Mouse (Mus musculus) kidney, postnatal 0 days (tissue): ENCODE data around the gene Prr29. TPM values are rescaled to one million over a fixed set of nuclear protein-coding genes. Genes with fewer than 3 reads are reported as not detected.

Experiments
- ATAC-seq: fragments of 200-750 bp; cut with Nextera tagmentation; replicated peaks from 2 replicates; pipeline ENCODE4 v1.8.0; 2017; ENCODE audit warnings: low read depth, moderate number of reproducible peaks, moderate TSS enrichment, moderate library complexity; ENCODE audit not compliant: low FRiP score
- DNase-seq: peaks from one replicate; pipeline ENCODE4 v3.0.0-alpha.2; 2016; ENCODE audit warnings: low spot score
- H3K27ac ChIP-seq: fragments of 300-500 bp; sonication (generic); 2 replicates; pipeline ENCODE4 v1.5.1; 2014; ENCODE audit warnings: mild to moderate bottlenecking
- H3K27me3 ChIP-seq: fragments of 300-500 bp; sonication (generic); 2 replicates; pipeline ENCODE4 v1.6.1; 2014; ENCODE audit warnings: low read length, mixed read lengths; ENCODE audit not compliant: insufficient read depth
- H3K36me3 ChIP-seq: fragments of 300-500 bp; sonication (generic); 2 replicates; pipeline ENCODE4 v1.6.1; 2014; ENCODE audit warnings: low read length, mixed read lengths; ENCODE audit not compliant: insufficient read depth
- H3K4me1 ChIP-seq: fragments of 300-500 bp; sonication (generic); replicated peaks from 2 replicates; pipeline ENCODE4 v1.6.1; 2014; ENCODE audit warnings: antibody characterized with exemption, low read length, mixed read lengths; ENCODE audit not compliant: insufficient read depth
- H3K4me2 ChIP-seq: fragments of 300-500 bp; sonication (generic); 2 replicates; pipeline ENCODE4 v1.6.1; 2014; ENCODE audit warnings: mild to moderate bottlenecking, low read length, moderate library complexity, mixed read lengths
- H3K4me3 ChIP-seq: fragments of 300-500 bp; sonication (generic); replicated peaks from 2 replicates; pipeline ENCODE4 v1.5.1; 2014; ENCODE audit warnings: low read depth, low read length
- H3K9ac ChIP-seq: fragments of 300-500 bp; sonication (generic); 2 replicates; pipeline ENCODE4 v1.6.1; 2014; ENCODE audit warnings: low read depth, low read length
- H3K9me3 ChIP-seq: fragments of 300-500 bp; sonication (generic); replicated peaks from 2 replicates; pipeline ENCODE4 v1.6.1; 2016; ENCODE audit warnings: low read length, inconsistent platforms, mixed read lengths
- CTCF ChIP-seq: IDR thresholded peaks from 2 replicates; pipeline ENCODE4 v1.5.1; 2016; ENCODE audit warnings: antibody characterized with exemption, low read depth, mild to moderate bottlenecking, moderate library complexity
- WGBS: fragments of 180-500 bp; shearing (Covaris S2); extraction: QIAGEN DNeasy Blood & Tissue Kit; methylation state at CpG from one replicate; pipeline ENCODE4 v1.1.7; 2014; 5-methylcytosine and 5-hydroxymethylcytosine counted together
- polyA plus RNA-seq: library from polyadenylated mRNA; unstranded; fragments of >200 nt; fragmentation: Nextera tagmentation; extraction: Ambion mirVana; gene quantifications from 2 replicates; pipeline ENCODE4 v1.2.1, GENCODE M21; 2015

The Prr29 gene
- polyA plus RNA-seq, 1 experiment from 2014 or later, result 0.24 TPM

DNA sequence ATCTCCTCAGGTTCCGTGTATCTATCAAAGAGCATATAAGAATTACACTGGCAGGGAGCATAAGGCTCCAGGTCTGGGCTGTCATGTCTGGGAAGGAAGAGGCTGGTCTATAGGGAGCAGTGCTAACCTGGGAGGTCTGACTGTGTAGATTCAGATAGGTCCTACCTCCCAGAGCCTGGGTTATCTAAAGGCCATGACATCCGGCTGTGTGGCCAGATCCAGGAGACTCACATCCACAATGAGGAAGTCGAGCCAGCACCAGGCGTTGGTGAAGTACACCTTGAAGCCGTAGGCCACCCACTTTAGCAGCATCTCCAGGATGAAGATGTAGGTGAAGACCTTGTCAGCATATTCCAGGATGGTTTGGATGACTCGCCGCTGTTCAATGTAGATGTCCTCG is 38.8 kb upstream of the Prr29 start:
- Histone ChIP-seq H3K4me1 (peaks cover 16% of the 10 kb centered on the region), H3K4me2 (no peak overlapping the region), H3K36me3 (no peaks in the 10 kb centered on the region), H3K9me3 (no peaks in the 10 kb centered on the region), H3K4me3 (no peak overlapping the region), H3K27me3 (no peaks in the 10 kb centered on the region), H3K27ac (no peak overlapping the region), H3K9ac (no peak overlapping the region)
- no peak for TF ChIP-seq CTCF
- DNase-seq, result no peak
- 86% methylated on average over 8 of the region's 8 CpGs for WGBS
- no peak for ATAC-seq

DNA sequence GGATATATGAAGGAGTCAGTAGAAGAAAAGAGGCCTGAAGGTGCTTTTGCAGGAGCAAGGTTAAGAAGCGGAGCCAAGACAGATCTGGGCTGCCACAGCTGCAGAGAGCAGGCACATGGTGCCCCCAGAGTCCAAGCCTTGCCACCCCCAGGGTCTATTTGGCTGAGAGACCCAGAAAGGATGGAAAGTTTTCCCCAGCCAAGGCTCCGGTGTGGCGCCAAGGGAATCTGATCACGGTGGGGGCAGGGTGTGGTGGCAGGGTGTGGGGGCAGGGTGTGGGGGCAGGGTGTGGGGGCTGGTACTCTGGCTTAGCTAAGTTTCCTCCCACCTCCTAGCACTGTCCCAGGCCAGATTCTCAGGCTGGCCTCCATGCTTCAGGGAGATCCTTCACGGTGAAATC is 36.8 kb upstream of the Prr29 start:
- no peak overlapping the region for H3K9ac ChIP-seq
- H3K4me2 ChIP-seq, result no peak overlapping the region
- no peaks in the 10 kb centered on the region for H3K27me3 ChIP-seq
- TF ChIP-seq CTCF, result no peak
- H3K4me1 ChIP-seq, result peaks cover 20% of the 10 kb centered on the region
- H3K27ac ChIP-seq, result no peak overlapping the region
- no peak for ATAC-seq
- no peak overlapping the region for H3K4me3 ChIP-seq
- no peak for DNase-seq
- 40% methylated on average over 5 of the region's 5 CpGs for WGBS
- H3K36me3 ChIP-seq, result no peaks in the 10 kb centered on the region
- H3K9me3 ChIP-seq, result no peaks in the 10 kb centered on the region

DNA sequence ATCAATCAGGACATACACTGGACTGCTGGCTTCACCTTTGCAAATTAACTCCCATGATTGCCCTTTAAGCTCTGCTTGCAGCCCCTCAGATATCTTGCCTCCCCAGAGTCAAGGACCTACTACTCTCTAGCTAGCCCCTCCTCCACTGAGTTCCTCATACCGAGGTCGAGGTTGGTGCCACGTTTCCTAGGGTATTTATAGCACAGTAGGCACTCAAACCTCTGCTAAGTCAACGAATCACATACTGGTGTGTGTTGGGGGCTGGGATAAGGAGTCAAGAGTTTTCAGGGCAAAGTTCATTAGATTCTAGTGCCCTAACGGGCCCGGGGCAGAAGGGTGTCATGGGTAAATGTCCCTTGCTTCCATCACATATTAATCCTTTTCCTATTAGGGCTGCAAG is 36.1 kb upstream of the Prr29 start:
- Histone ChIP-seq H3K4me1 (peaks cover 19% of the 10 kb centered on the region), H3K27ac (no peak overlapping the region), H3K4me3 (no peak overlapping the region), H3K9ac (no peak overlapping the region), H3K9me3 (no peaks in the 10 kb centered on the region), H3K4me2 (no peak overlapping the region), H3K27me3 (no peaks in the 10 kb centered on the region), H3K36me3 (no peaks in the 10 kb centered on the region)
- ATAC-seq, result no peak
- TF ChIP-seq CTCF, result no peak
- WGBS, result 46% methylated on average over 6 of the region's 6 CpGs
- no peak for DNase-seq

DNA sequence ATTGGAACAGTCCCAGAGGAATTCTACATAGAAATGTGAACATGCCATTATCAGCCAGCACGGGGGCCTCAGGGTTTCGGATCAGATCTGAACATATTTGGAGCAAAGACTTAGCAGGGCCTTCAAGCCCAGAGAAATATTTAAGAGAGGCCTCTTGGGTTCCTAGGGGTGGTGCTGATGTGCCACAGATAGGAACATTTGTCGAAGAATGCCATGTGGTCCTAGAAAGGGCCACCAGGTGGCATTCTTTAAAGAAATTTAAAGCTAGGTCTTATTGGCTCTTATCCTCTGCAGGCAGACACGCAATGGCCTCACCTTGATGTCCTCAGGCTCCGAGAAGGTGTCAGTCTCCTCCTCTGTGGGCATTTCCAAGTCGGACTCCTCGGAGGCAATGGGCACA is 35.6 kb upstream of the Prr29 start:
- peaks cover 13% of the 10 kb centered on the region for H3K4me1 ChIP-seq
- DNase-seq, result peak; percentile 85
- no peaks in the 10 kb centered on the region for H3K36me3 ChIP-seq
- no peak overlapping the region for H3K27ac ChIP-seq
- no peak overlapping the region for H3K9ac ChIP-seq
- H3K27me3 ChIP-seq, result no peaks in the 10 kb centered on the region
- 49% methylated on average over 7 of the region's 7 CpGs for WGBS
- no peaks in the 10 kb centered on the region for H3K9me3 ChIP-seq
- ATAC-seq, result no peak
- no peak overlapping the region for H3K4me2 ChIP-seq
- no peak overlapping the region for H3K4me3 ChIP-seq
- TF ChIP-seq CTCF, result peak; percentile 79

DNA sequence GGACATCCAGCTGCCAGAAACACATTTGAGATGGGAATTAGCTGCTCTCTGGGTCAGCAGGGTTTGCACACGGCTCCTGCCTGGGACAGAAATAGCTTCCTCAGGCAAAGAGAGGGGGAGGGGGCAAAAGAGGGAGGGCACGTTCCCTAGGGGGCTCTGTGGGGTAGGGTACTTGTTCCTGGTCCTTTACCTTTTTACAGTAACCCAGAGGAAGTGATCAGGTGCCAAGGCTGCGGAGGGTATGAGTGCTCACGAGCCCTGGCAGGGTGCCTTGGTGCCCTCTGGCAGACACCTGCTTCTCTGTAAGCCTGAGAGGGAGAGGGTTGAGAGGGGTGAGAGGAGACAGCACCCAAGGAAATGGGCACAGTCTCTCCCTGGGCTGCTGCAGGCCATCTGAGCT is 32.8 kb upstream of the Prr29 start:
- no peak for DNase-seq
- H3K4me1 ChIP-seq, result 0 out of 2 replicates have a peak, but pooled peaks cover 3% of the 10 kb centered on the region
- H3K4me3 ChIP-seq, result no peak overlapping the region
- no peak overlapping the region for H3K27ac ChIP-seq
- H3K9ac ChIP-seq, result no peak overlapping the region
- H3K4me2 ChIP-seq, result no peak overlapping the region
- H3K36me3 ChIP-seq, result no peaks in the 10 kb centered on the region
- no peak for ATAC-seq
- no peaks in the 10 kb centered on the region for H3K9me3 ChIP-seq
- TF ChIP-seq CTCF, result no peak
- no peaks in the 10 kb centered on the region for H3K27me3 ChIP-seq
- 46% methylated on average over 4 of the region's 4 CpGs for WGBS

DNA sequence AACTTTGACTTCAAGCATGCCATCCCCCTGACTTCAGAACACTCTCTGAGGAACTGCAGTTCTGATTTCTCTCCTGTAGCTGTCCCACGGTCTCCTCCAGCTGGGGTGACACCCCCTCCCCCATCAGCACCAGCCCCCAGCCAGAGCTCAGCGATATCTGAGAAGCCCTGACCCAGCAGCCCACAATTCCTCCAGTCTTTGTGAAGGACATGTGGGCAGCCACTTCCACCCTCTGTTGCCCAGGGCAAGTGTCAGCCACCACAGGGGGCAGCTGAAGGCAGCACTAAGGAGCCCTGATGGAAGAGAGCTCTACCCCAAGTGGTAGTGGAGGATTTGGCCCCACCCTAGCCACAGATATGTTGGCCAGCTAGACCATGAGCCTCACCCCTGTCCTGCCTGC is 31.2 kb upstream of the Prr29 start:
- H3K9ac ChIP-seq, result no peak overlapping the region
- H3K9me3 ChIP-seq, result no peaks in the 10 kb centered on the region
- H3K4me2 ChIP-seq, result no peak overlapping the region
- no peaks in the 10 kb centered on the region for H3K27me3 ChIP-seq
- no peak overlapping the region for H3K4me3 ChIP-seq
- H3K36me3 ChIP-seq, result no peaks in the 10 kb centered on the region
- ATAC-seq (peak; percentile 50), DNase-seq (peak; percentile 66)
- 0 out of 2 replicates have a peak, but pooled peaks cover 3% of the 10 kb centered on the region for H3K4me1 ChIP-seq
- TF ChIP-seq CTCF, result no peak
- H3K27ac ChIP-seq, result no peak overlapping the region
- 12% methylated on average over 2 of the region's 2 CpGs for WGBS

DNA sequence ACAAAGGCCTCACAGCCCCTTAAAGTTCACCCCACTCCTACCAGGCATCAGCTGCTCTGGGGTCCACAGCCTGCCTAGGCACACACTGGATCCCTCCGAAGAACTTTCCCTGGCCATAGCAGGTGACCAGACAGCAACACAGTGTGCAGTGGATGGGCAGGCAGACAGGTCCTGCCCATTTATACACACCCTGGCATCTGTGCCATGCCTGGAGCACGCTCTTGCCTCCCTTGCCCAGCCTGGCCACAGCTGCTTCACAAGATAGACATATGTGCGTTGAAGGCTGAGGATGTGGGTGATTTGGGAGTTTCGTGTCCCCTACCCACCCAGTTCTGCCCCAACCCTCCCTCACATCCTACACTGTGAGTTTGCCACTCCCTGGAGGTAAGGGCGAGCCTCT is 27.2 kb upstream of the Prr29 start:
- H3K27ac ChIP-seq, result no peak overlapping the region
- no peaks in the 10 kb centered on the region for H3K27me3 ChIP-seq
- TF ChIP-seq CTCF, result no peak
- H3K36me3 ChIP-seq, result no peaks in the 10 kb centered on the region
- no peak overlapping the region for H3K9ac ChIP-seq
- H3K4me2 ChIP-seq, result no peak overlapping the region
- 77% methylated on average over 5 of the region's 5 CpGs for WGBS
- no peak overlapping the region for H3K4me3 ChIP-seq
- DNase-seq (no peak), ATAC-seq (no peak)
- no peaks in the 10 kb centered on the region for H3K9me3 ChIP-seq
- no peaks in the 10 kb centered on the region for H3K4me1 ChIP-seq
